ENCODE assay signal across 10 mouse cellular contexts in the genomic region with DNA sequence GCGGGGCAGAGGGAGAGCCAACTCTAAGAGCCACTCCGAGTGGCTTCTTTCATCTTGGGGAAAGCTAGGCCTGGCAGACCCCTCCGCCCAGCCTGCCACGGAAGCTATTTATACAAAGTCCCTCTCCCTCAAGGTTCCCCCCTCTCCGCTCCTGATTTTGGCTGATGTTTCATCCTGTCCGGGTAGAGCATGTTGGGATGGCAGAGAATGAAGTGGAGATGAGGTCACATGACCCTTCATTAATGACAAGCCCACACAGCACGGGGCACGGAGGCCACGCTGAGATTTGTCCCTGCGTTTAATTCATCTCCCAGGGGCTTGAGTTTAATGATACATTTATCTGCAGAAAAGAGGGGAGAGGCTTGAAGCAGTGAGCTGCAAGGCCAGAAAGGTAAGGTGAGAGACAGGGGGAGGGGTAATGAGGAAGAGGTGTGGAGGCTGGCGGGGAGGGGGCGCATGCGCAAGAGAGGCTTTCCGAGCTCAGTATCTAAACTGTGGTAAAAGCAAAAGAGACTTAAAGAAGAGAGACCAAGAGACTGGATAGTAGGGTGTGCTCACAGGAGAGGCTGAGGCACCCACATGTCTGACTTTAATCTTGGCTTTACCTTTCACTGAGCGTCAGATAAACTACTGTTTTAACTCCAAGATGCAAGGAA.
DNase-seq lines count a peak whose midpoint lies in the region; ATAC-seq and TF ChIP-seq lines count a peak whose summit lies in the region.
"Had no signal": no experiment of that assay in that cellular context is flagged by ENCODE, and none has a peak within 500 bp of the region (broad histone marks: within the 10 kb centered on the region; RNA-seq: fewer than 3 reads in every experiment).

No protein-coding gene starts in this region.

- H3K27me3 ChIP-seq in embryonic facial prominence, embryonic 14.5 days (replicated peaks; ENCODE audit: control insufficient read depth, insufficient read depth, low read length): no peaks in the 10 kb centered on the region
- no peaks in the 10 kb centered on the region for H3K27me3 ChIP-seq in limb, embryonic 11.5 days (ENCODE audit: control insufficient read depth, insufficient read depth, low read length)

- H3K4me1 ChIP-seq in embryonic facial prominence, embryonic 14.5 days (ENCODE audit: control insufficient read depth, insufficient read depth, low read length): peaks cover 14% of the 10 kb centered on the region; the same call in 1 of the 2 replicates
- H3K4me1 ChIP-seq in limb, embryonic 11.5 days (ENCODE audit: control insufficient read depth, insufficient read depth, low read length): no peaks in the 10 kb centered on the region

- H3K27ac ChIP-seq in layer of hippocampus, adult 2 months: peak overlapping the region; percentile 82
- H3K27ac ChIP-seq in embryonic facial prominence, embryonic 14.5 days (replicated peaks; ENCODE audit: low read depth, low read length): no peak overlapping the region
- no peak overlapping the region for H3K27ac ChIP-seq in limb, embryonic 11.5 days (replicated peaks; ENCODE audit: low read depth, low read length)
- H3K27ac ChIP-seq: gastrocnemius, adult 2 months had no signal

- H3K4me3 ChIP-seq in layer of hippocampus, adult 2 months: no peak overlapping the region
- H3K4me3 ChIP-seq in embryonic facial prominence, embryonic 14.5 days (ENCODE audit: low read depth, low read length): no peak overlapping the region
- no peak overlapping the region for H3K4me3 ChIP-seq in limb, embryonic 11.5 days (ENCODE audit: low read depth, low read length)
- H3K4me3 ChIP-seq: gastrocnemius, adult 2 months had no signal

- TF ChIP-seq CTCF in layer of hippocampus, adult 2 months (conservative IDR thresholded peaks at IDR 0.05): no peak

- ATAC-seq in embryonic facial prominence, embryonic 14.5 days (ENCODE audit: low read depth): no peak
- no peak for ATAC-seq in limb, embryonic 11.5 days (ENCODE audit: insufficient number of reproducible peaks, low FRiP score, low TSS enrichment, low read depth)
- ATAC-seq in CD4-positive, CD25-positive, alpha-beta regulatory T cell, adult 4 months: no peak

- no peak overlapping the region for H3K9ac ChIP-seq in embryonic facial prominence, embryonic 14.5 days (ENCODE audit: low read depth, low read length)
- no peak overlapping the region for H3K9ac ChIP-seq in limb, embryonic 11.5 days (ENCODE audit: low read length)

- H3K9me3 ChIP-seq in embryonic facial prominence, embryonic 14.5 days (ENCODE audit: control insufficient read depth, low read length): no peaks in the 10 kb centered on the region
- H3K9me3 ChIP-seq in limb, embryonic 11.5 days (ENCODE audit: control insufficient read depth, low read length): no peaks in the 10 kb centered on the region

- H3K36me3 ChIP-seq in embryonic facial prominence, embryonic 14.5 days (ENCODE audit: control insufficient read depth, insufficient read depth, low read length): no peaks in the 10 kb centered on the region
- no peaks in the 10 kb centered on the region for H3K36me3 ChIP-seq in limb, embryonic 11.5 days (ENCODE audit: control insufficient read depth, insufficient read depth, low read length)

- 35% methylated on average over 15 of the region's 15 CpGs for WGBS in embryonic facial prominence, embryonic 14.5 days
- 28% methylated on average over 15 of the region's 15 CpGs for WGBS in limb, embryonic 11.5 days

- peak overlapping the region; percentile 43 for H3K4me2 ChIP-seq in embryonic facial prominence, embryonic 14.5 days (ENCODE audit: low read depth, low read length)
- peak overlapping the region; percentile 2; the same call in 1 of the 2 replicates for H3K4me2 ChIP-seq in limb, embryonic 11.5 days (ENCODE audit: low read depth, severe bottlenecking)

- no peak for DNase-seq in layer of hippocampus, adult 2 months (ENCODE audit: low spot score in 2 of 2)
- no peak for DNase-seq in layer of hippocampus, adult 9-11 months
- DNase-seq in embryonic facial prominence, embryonic 14.5 days (ENCODE audit: low spot score): no peak
- peak; percentile 33 for DNase-seq in limb, embryonic 11.5 days (ENCODE audit: low spot score)
- peak; percentile 56 for DNase-seq in retina, postnatal 1 day
- DNase-seq in ovary, postnatal 10 days (ENCODE audit: low spot score): no peak
- DNase-seq in adrenal gland, postnatal 36 days: no peak
- DNase-seq: gastrocnemius, adult 2 months; thymus, postnatal 4 days had no signal

Comparison
In these comparisons a context has a peak if more than half of its experiments do, and no peak if none do; other contexts are left out.
1. DNase-seq: peak in limb, embryonic 11.5 days (single experiment) and retina, postnatal 1 day (single experiment); none in layer of hippocampus, adult 2 months (0 of 2), layer of hippocampus, adult 9-11 months (single experiment), embryonic facial prominence, embryonic 14.5 days (single experiment), ovary, postnatal 10 days (single experiment) and adrenal gland, postnatal 36 days (0 of 2).